Comparison of ENCODE assay signal across 34 mouse cellular contexts in the genomic region with DNA sequence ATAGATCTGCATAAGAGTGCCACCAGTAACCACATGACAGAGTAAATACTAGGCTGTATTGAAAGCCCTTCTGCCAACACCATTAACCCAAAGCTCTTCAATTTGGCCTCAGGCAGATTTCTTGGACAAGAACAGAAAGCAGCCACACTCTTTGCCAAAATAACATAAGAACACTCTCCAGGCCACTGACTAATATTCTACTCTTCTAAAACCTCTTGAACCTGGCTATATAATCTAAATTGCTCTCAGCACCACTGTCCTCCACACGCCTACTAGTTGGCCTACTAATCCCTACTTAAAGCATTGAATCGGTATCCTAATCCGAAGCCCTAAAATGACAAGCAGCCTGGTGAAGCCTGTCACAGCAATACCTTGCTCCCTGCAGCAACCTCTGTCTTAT.
"Had no signal": no experiment of that assay in that cellular context is flagged by ENCODE, and none has a peak within 500 bp of the region (broad histone marks: within the 10 kb centered on the region; RNA-seq: fewer than 3 reads in every experiment).

No protein-coding gene starts in this region.

- H3K27me3 ChIP-seq: heart, embryonic 12.5 days; heart, embryonic 13.5 days; heart, embryonic 15.5 days; hindbrain, embryonic 12.5 days; hindbrain, embryonic 13.5 days; hindbrain, embryonic 15.5 days; intestine, embryonic 15.5 days had no signal

- H3K9me3 ChIP-seq: heart, embryonic 12.5 days; heart, embryonic 13.5 days; heart, embryonic 15.5 days; hindbrain, embryonic 10.5 days; hindbrain, embryonic 12.5 days; hindbrain, embryonic 13.5 days; hindbrain, embryonic 15.5 days; intestine, embryonic 15.5 days; kidney, embryonic 15.5 days had no signal

- ATAC-seq: hindbrain, embryonic 16.5 days; hindbrain, postnatal 0 days; inflammation-experienced regulatory T-cells, adult 6 months; intestine, embryonic 15.5 days; intestine, embryonic 16.5 days; intestine, postnatal 0 days had no signal

- DNase-seq: heart, postnatal 10 days; heart, postnatal 14 days; heart, postnatal 36 days; heart, postnatal 4 days; kidney, adult 11 months; kidney, adult 18-20 months; kidney, adult 2 months; kidney, adult 8-10 months; kidney, adult 9 months; kidney, postnatal 10 days; kidney, postnatal 14 days; kidney, postnatal 25 days; kidney, postnatal 36 days; kidney, postnatal 4 days; layer of hippocampus, adult 9-11 months; layer of hippocampus, postnatal 36 days had no signal

- H3K4me3 ChIP-seq: heart, embryonic 12.5 days; heart, embryonic 13.5 days; heart, embryonic 15.5 days; hindbrain, embryonic 10.5 days; hindbrain, embryonic 12.5 days; hindbrain, embryonic 13.5 days; hindbrain, embryonic 15.5 days; intestine, embryonic 15.5 days; kidney, embryonic 15.5 days; layer of hippocampus, adult 2 months; left cerebral cortex, adult 2 months had no signal

- H3K4me2 ChIP-seq: heart, embryonic 12.5 days; heart, embryonic 13.5 days; heart, embryonic 15.5 days; hindbrain, embryonic 12.5 days; hindbrain, embryonic 13.5 days; hindbrain, embryonic 14.5 days; hindbrain, embryonic 15.5 days; intestine, embryonic 15.5 days; kidney, embryonic 15.5 days had no signal

- H3K27ac ChIP-seq: heart, embryonic 13.5 days; heart, embryonic 15.5 days; hindbrain, embryonic 10.5 days; hindbrain, embryonic 12.5 days; hindbrain, embryonic 13.5 days; hindbrain, embryonic 14.5 days; hindbrain, embryonic 15.5 days; hindbrain, postnatal 0 days; intestine, embryonic 15.5 days; kidney, embryonic 15.5 days; kidney, postnatal 0 days; layer of hippocampus, adult 2 months; left cerebral cortex, adult 2 months had no signal

- H3K36me3 ChIP-seq: heart, embryonic 12.5 days; heart, embryonic 13.5 days; heart, embryonic 15.5 days; hindbrain, embryonic 10.5 days; hindbrain, embryonic 12.5 days; hindbrain, embryonic 13.5 days; hindbrain, embryonic 15.5 days; intestine, embryonic 15.5 days; kidney, embryonic 15.5 days had no signal

- H3K9ac ChIP-seq: heart, embryonic 12.5 days; heart, embryonic 13.5 days; heart, embryonic 15.5 days; hindbrain, embryonic 12.5 days; hindbrain, embryonic 13.5 days; hindbrain, embryonic 14.5 days; hindbrain, embryonic 15.5 days; intestine, embryonic 15.5 days; kidney, embryonic 15.5 days had no signal

- H3K4me1 ChIP-seq: hindbrain, embryonic 13.5 days; intestine, embryonic 15.5 days; kidney, embryonic 15.5 days had no signal
